Mouse (Mus musculus): ENCODE measurements around the gene BC052040. TPM values are rescaled to one million over a fixed set of nuclear protein-coding genes. Genes with fewer than 3 reads are reported as not detected.

BC052040 gene
- polyA plus RNA-seq, 1 experiment from 2014 or later: 16.7 TPM

GRCm38 (mm10) chr2:115772709-115773108 is 191.2 kb downstream of the BC052040 start:
- Histone ChIP-seq H3K4me2 (no peak overlapping the region), H3K27me3 (ENCODE audit: control insufficient read depth, insufficient read depth, low read length) (no peaks in the 10 kb centered on the region), H3K9ac (ENCODE audit: low read depth, low read length) (no peak overlapping the region), H3K4me3 (ENCODE audit: low read depth, low read length) (no peak overlapping the region), H3K4me1 (ENCODE audit: control insufficient read depth, insufficient read depth, low read length) (peaks cover 16% of the 10 kb centered on the region), H3K9me3 (replicated peaks; ENCODE audit: control insufficient read depth, low read length) (no peaks in the 10 kb centered on the region), H3K27ac (ENCODE audit: low read depth, low read length) (no peak overlapping the region), H3K36me3 (ENCODE audit: control insufficient read depth, insufficient read depth, low read length) (no peaks in the 10 kb centered on the region)
- no peak for ATAC-seq (replicated peaks; ENCODE audit: insufficient number of reproducible peaks, low FRiP score, low TSS enrichment)
- 74% methylated on average over 1 of the region's 1 CpGs for WGBS (ENCODE audit: insufficient replicate concordance)

- H3K9me3 ChIP-seq (replicated peaks; ENCODE audit: control insufficient read depth, low read length): no peaks in the 10 kb centered on the region
- 72% methylated on average over 5 of the region's 5 CpGs for WGBS (ENCODE audit: insufficient replicate concordance)
- H3K9ac ChIP-seq (ENCODE audit: low read depth, low read length): no peak overlapping the region
- H3K4me3 ChIP-seq (ENCODE audit: low read depth, low read length): no peak overlapping the region
- peaks cover 16% of the 10 kb centered on the region for H3K4me1 ChIP-seq (ENCODE audit: control insufficient read depth, insufficient read depth, low read length)
- H3K27ac ChIP-seq (ENCODE audit: low read depth, low read length): no peak overlapping the region
- no peak overlapping the region for H3K4me2 ChIP-seq
- no peaks in the 10 kb centered on the region for H3K36me3 ChIP-seq (ENCODE audit: control insufficient read depth, insufficient read depth, low read length)
- ATAC-seq (replicated peaks; ENCODE audit: insufficient number of reproducible peaks, low FRiP score, low TSS enrichment): no peak
- no peaks in the 10 kb centered on the region for H3K27me3 ChIP-seq (ENCODE audit: control insufficient read depth, insufficient read depth, low read length)
Observed at GRCm38 (mm10) chr2:115774153-115774908, 192.8 kb downstream of the BC052040 start.

- Histone ChIP-seq H3K4me3 (ENCODE audit: low read depth, low read length) (no peak overlapping the region), H3K9me3 (replicated peaks; ENCODE audit: control insufficient read depth, low read length) (no peaks in the 10 kb centered on the region), H3K27me3 (ENCODE audit: control insufficient read depth, insufficient read depth, low read length) (no peaks in the 10 kb centered on the region), H3K36me3 (ENCODE audit: control insufficient read depth, insufficient read depth, low read length) (no peaks in the 10 kb centered on the region), H3K4me2 (no peak overlapping the region), H3K9ac (ENCODE audit: low read depth, low read length) (no peak overlapping the region), H3K27ac (ENCODE audit: low read depth, low read length) (peak overlapping the region; percentile 85; the same call in 1 of the 2 replicates), H3K4me1 (ENCODE audit: control insufficient read depth, insufficient read depth, low read length) (peaks cover 16% of the 10 kb centered on the region)
- no peak for ATAC-seq (replicated peaks; ENCODE audit: insufficient number of reproducible peaks, low FRiP score, low TSS enrichment)
- WGBS (ENCODE audit: insufficient replicate concordance): 58% methylated on average over 8 of the region's 8 CpGs
Observed at GRCm38 (mm10) chr2:115775488-115776217, 194.1 kb downstream of the BC052040 start.

- H3K4me2 ChIP-seq: peak overlapping the region; percentile 39
- H3K4me1 ChIP-seq (ENCODE audit: control insufficient read depth, insufficient read depth, low read length): peaks cover 16% of the 10 kb centered on the region
- peak; percentile 55 for ATAC-seq (replicated peaks; ENCODE audit: insufficient number of reproducible peaks, low FRiP score, low TSS enrichment)
- no peaks in the 10 kb centered on the region for H3K9me3 ChIP-seq (replicated peaks; ENCODE audit: control insufficient read depth, low read length)
- no peak overlapping the region for H3K4me3 ChIP-seq (ENCODE audit: low read depth, low read length)
- H3K27ac ChIP-seq (ENCODE audit: low read depth, low read length): peak overlapping the region; percentile 85
- no peaks in the 10 kb centered on the region for H3K27me3 ChIP-seq (ENCODE audit: control insufficient read depth, insufficient read depth, low read length)
- no peaks in the 10 kb centered on the region for H3K36me3 ChIP-seq (ENCODE audit: control insufficient read depth, insufficient read depth, low read length)
- 33% methylated on average over 17 of the region's 17 CpGs for WGBS (ENCODE audit: insufficient replicate concordance)
- H3K9ac ChIP-seq (ENCODE audit: low read depth, low read length): no peak overlapping the region
Observed at GRCm38 (mm10) chr2:115776924-115777860, 195.7 kb downstream of the BC052040 start.

GRCm38 (mm10) chr2:115780546-115781011 is 199.1 kb downstream of the BC052040 start:
- Histone ChIP-seq H3K27ac (ENCODE audit: low read depth, low read length) (no peak overlapping the region), H3K27me3 (ENCODE audit: control insufficient read depth, insufficient read depth, low read length) (no peaks in the 10 kb centered on the region), H3K9me3 (replicated peaks; ENCODE audit: control insufficient read depth, low read length) (no peaks in the 10 kb centered on the region), H3K36me3 (ENCODE audit: control insufficient read depth, insufficient read depth, low read length) (no peaks in the 10 kb centered on the region), H3K4me2 (no peak overlapping the region), H3K9ac (ENCODE audit: low read depth, low read length) (no peak overlapping the region), H3K4me1 (ENCODE audit: control insufficient read depth, insufficient read depth, low read length) (peaks cover 13% of the 10 kb centered on the region), H3K4me3 (ENCODE audit: low read depth, low read length) (no peak overlapping the region)
- WGBS (ENCODE audit: insufficient replicate concordance): 60% methylated on average over 5 of the region's 5 CpGs
- ATAC-seq (replicated peaks; ENCODE audit: insufficient number of reproducible peaks, low FRiP score, low TSS enrichment): no peak

GRCm38 (mm10) chr2:115785687-115786086 is 204.2 kb downstream of the BC052040 start:
- Histone ChIP-seq H3K4me1 (ENCODE audit: control insufficient read depth, insufficient read depth, low read length) (peaks cover 10% of the 10 kb centered on the region), H3K27me3 (ENCODE audit: control insufficient read depth, insufficient read depth, low read length) (no peaks in the 10 kb centered on the region), H3K4me3 (ENCODE audit: low read depth, low read length) (no peak overlapping the region), H3K9me3 (replicated peaks; ENCODE audit: control insufficient read depth, low read length) (no peaks in the 10 kb centered on the region), H3K4me2 (no peak overlapping the region), H3K27ac (ENCODE audit: low read depth, low read length) (no peak overlapping the region), H3K36me3 (ENCODE audit: control insufficient read depth, insufficient read depth, low read length) (no peaks in the 10 kb centered on the region), H3K9ac (ENCODE audit: low read depth, low read length) (no peak overlapping the region)
- WGBS (ENCODE audit: insufficient replicate concordance): 21% methylated on average over 6 of the region's 6 CpGs
- ATAC-seq (replicated peaks; ENCODE audit: insufficient number of reproducible peaks, low FRiP score, low TSS enrichment): no peak

- Histone ChIP-seq H3K4me3 (ENCODE audit: low read depth, low read length) (no peak overlapping the region), H3K36me3 (ENCODE audit: control insufficient read depth, insufficient read depth, low read length) (no peaks in the 10 kb centered on the region), H3K4me2 (no peak overlapping the region), H3K27me3 (ENCODE audit: control insufficient read depth, insufficient read depth, low read length) (no peaks in the 10 kb centered on the region), H3K4me1 (ENCODE audit: control insufficient read depth, insufficient read depth, low read length) (0 out of 2 replicates have a peak, but pooled peaks cover 3% of the 10 kb centered on the region), H3K9ac (ENCODE audit: low read depth, low read length) (no peak overlapping the region), H3K27ac (ENCODE audit: low read depth, low read length) (no peak overlapping the region), H3K9me3 (replicated peaks; ENCODE audit: control insufficient read depth, low read length) (no peaks in the 10 kb centered on the region)
- ATAC-seq (replicated peaks; ENCODE audit: insufficient number of reproducible peaks, low FRiP score, low TSS enrichment): no peak
- WGBS (ENCODE audit: insufficient replicate concordance): 75% methylated on average over 6 of the region's 6 CpGs
Observed at GRCm38 (mm10) chr2:115798839-115799238, 217.3 kb downstream of the BC052040 start.

- ATAC-seq (replicated peaks; ENCODE audit: insufficient number of reproducible peaks, low FRiP score, low TSS enrichment): no peak
- Histone ChIP-seq H3K27me3 (ENCODE audit: control insufficient read depth, insufficient read depth, low read length) (no peaks in the 10 kb centered on the region), H3K27ac (ENCODE audit: low read depth, low read length) (no peak overlapping the region), H3K9me3 (replicated peaks; ENCODE audit: control insufficient read depth, low read length) (no peaks in the 10 kb centered on the region), H3K36me3 (ENCODE audit: control insufficient read depth, insufficient read depth, low read length) (no peaks in the 10 kb centered on the region), H3K9ac (ENCODE audit: low read depth, low read length) (no peak overlapping the region), H3K4me1 (ENCODE audit: control insufficient read depth, insufficient read depth, low read length) (no peaks in the 10 kb centered on the region; the same call in 1 of the 2 replicates), H3K4me2 (no peak overlapping the region), H3K4me3 (ENCODE audit: low read depth, low read length) (no peak overlapping the region)
- WGBS (ENCODE audit: insufficient replicate concordance): 43% methylated on average over 4 of the region's 4 CpGs
Observed at GRCm38 (mm10) chr2:115808376-115808775, 226.9 kb downstream of the BC052040 start.
